Mouse (Mus musculus): ENCODE measurements around the gene Usp8.
A peak's percentile ranks its signal among the peaks of the same experiment; 100 is the strongest.

Gene Usp8

DNA sequence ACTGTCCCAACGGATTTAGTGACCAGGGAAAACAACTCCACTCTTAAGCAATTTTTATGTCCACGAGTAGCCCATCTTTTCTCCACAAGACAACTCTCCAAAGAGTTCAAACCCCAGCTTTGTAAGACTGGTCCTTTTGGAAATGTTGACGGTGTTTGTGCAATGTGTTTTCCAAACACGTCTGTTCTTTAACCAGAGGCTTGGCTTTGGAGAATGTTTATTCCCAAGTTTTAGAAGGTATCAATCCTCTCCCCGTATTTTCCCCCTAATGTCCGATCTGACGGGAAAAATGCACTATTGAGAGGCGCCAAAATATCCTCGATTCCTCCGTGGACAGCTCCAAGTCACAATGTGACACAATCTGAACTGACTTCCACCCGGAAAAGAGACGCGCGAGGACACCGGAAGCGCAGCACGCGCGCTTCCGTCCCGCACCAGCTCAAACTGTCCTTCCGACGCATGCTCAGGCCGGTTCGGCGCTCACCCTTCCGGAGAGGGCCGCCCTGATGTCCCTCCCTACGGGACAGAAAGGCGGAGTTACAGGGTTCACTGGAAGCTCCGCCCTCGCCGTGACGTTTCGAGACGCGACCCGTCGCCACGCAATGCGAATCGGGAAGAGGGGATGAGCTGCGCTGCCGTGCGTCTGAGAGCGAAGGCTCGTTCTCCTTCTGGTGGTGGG lies at the start of gene Usp8:
Usp8 (plus strand) TSS at position 570 of the 679 bp plus-strand sequence.
- peak; percentile 98 for DNase-seq

DNA sequence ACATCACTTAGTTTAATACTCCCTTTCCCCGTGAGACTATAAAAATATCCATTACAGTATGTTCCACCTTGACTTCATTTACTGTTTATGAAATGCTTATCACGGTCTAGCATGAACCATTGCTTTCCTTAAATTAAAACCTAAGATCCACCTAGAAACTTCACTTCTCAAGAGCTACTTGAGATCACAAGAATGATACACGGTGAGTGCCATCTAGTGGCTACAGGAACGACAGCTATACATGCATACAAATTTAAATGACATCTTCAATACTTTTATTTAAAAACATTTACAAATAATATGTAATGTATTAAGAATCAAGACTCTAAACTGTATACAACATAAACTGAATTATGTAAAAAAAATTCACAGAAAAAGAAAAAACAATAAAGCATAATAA lies 43.6 kb upstream of the Usp8 start:
- no peak for DNase-seq

DNA sequence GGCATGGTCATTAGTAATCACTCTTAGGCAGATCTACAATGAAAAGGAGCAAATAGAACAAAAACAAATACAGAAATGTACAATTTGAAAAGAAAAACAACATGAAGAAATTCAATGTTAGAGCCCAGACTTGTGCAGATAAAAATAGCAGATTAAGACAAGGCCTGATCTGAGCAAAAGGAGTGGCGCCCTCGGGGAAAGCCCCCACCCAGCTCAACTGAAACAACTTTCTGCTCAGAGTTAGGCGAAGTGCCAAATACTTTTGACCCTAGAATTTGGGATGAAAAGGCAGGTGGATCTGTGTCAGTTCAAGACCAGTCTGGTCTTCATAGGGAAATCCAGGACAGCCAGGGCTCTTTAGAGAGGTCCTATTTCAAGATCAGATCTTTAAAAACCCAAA lies 41.1 kb upstream of the Usp8 start:
- DNase-seq: no peak

DNA sequence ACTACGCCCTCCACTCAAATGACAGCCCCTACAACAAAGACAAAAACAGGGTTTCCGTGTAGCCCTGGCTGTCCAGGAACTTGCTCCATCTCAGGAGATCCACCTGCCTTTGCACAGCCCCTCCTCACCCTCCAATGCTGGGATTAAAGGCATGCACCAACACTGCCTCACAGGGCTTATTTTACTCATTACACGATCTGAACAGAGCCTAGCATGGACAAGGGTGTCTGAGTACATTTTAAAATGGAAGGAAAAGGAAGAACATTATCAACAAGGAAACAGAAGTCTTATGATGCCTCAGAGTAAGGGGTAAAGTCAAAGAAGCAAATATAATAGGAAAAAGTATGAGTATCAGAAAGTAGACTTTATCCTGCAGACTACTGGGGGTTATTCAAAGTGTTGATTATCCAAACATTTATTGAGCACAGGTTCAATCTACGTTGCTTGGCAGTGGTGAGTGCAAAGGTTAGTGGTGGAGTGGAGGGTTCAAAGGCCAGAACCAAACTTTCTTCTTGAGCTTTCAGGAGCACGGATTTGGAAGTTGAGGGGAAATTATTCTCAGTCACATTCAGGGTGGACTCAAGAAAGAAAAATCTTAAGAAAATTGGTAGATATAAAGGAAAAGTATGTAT lies 38.4 kb upstream of the Usp8 start:
- no peak for DNase-seq

DNA sequence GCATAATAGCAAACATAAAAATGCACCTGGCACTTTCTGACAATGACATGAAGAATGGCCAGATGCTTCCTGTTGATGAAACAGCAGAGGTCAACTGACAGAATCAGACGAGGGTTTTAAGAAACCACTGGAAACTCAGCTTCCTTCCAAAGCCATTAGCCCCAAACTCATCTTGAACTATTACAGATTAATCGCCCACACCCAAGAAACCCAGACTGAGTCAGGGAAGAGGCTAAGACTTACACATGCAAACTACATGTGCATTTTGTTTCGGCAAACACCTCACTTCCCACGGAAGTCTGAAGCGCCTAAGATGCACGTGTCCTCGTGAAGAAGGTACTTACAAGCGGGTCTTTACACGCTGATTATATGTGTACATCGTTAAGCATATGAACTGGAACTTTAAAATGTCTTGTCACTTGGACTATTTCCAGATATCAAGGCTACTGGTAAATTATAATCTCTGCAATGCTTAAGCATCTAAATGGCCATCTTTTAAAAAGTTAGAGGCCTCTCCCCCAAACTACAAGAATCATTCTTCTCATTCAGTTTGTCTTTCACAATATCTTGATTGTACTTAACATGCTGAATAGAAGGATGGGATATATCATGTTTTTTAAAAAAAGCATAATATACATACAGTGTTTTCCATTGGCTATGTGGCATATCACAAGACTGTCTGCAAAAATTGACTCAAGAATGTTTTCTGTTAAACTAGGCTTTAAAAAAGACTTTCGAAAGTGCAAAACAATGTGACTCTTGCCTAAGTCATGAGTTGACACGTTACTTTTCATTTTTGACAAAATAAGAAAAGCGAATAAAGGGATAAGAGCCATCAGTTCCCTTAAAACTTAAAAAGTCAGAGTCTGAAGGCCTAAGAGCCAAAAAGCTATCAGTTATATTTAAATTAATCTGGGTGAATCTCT lies 33.5 kb upstream of the Usp8 start:
- no peak for DNase-seq

DNA sequence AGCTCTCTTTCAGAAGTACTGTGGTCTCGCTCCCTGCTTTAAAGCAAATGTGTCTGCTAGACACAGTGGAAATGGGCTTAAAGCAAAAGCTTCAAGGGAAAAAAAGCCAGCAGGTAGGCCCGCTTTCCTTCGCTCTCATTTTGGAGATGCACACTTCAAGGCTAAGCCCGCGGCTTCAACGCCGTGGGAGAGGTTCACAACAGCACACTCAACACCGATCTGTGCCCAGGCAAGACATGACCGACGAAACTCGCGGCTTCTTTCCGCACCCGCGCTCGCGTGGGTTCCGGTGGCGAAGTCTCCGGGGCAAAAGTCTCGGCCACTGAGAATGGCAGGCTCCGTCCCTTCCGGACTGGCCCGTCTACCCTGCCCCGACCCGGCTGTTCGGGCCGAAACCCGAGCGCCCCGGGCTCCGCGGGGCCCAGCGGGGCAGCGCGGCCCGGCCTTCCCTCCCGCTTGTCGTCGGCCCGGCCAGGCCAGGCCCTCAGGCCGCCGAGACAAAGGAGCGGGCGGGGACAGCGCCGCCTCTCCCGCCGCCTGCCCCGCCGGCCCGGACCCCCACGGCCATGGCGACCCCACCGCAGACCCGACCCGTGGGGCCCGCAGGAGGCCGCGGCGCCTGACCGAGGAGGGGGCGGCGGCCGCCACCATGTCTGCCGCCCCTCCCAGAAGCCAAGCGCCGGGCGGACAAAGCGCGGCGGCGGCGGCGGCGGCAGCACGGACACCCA lies 32.5 kb upstream of the Usp8 start:
- DNase-seq: no peak

DNA sequence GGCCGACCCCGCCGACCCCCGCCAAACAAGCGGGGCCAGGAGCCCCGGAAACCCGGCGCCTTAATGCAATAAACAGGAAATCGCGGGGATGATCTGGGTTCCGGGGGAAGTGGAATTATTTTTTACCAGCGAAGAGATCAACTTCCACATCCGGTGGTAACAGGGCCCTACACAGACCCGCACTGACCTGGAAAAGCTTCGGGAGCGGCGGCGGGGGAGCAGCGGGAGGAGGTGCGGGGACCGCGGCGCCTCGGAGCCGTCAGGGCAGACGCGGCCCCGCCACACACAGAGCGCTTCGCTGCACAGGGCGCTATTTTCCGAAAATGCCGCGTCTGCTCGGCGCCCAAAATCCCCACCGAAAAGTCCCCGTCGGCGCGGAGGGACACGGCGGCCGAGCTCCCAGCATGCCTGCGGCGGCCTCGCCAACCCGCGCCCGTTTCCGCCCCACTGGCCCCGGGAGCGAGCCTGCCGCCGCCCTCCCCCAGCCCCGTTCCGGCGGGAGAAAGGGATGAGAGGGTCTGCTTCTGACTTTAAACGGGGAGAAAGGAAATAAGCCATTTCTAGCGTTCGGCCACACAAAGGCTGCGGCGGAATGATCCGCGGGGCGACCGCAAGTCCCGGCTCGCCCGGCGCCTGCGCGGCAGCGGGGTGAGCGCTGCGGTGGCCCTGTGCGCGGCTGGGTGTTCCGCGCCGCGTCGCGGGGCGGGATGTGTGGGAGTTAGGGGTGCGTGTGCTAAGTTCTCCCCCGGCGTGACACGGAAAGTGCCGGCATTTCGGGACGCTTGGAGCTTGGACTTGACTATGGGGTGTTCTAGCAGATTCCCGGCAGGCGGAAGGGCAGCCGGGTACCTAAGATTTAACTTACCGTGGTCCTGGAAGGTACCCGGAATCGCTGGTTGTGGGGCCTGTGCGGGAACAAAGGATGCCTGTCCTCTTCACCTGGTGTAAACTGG lies 31.7 kb upstream of the Usp8 start:
- DNase-seq: peak; percentile 89

DNA sequence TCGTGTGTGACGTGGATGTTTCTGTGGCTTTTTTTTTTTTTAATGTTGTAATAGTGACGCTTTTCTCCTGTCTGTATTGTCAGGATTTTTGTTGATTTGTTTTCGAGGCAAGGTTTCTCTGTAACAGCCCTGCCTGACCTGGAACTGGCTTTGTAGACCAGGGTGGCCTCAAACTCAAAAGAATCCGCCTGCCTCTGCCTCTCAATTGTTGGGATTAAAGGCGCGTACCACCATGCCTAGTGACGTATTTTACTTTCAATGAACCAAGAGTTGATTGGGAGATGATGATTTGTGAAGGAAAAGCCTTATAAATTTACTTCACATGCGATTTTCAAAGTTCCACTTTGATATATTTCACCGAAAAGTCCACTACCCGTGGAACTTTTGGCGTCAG lies 31.0 kb upstream of the Usp8 start, which contains the start of gene Gabpb1:
Gabpb1 (minus strand) TSS at position 216 of the 394 bp plus-strand sequence.
- no peak for DNase-seq

DNA sequence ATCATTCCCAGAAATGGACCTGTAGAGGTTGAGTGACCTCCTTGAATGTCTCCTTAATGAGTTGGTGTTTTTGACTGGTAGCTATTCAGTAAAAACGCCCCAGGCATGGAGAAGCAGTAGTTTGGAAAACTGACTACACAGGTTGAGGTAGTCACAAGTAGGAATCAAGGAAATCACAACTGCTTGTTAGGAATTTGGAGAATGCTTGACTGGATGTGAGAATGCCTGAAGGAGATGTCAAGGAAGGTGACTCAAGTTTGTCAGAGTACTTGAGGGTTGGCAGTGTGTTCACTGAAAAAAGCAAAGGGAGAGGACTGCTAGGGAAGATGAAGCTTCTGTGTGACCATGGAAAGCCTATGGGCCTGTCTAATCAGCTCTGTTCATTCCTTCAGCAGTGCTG lies 29.8 kb upstream of the Usp8 start:
- no peak for DNase-seq

DNA sequence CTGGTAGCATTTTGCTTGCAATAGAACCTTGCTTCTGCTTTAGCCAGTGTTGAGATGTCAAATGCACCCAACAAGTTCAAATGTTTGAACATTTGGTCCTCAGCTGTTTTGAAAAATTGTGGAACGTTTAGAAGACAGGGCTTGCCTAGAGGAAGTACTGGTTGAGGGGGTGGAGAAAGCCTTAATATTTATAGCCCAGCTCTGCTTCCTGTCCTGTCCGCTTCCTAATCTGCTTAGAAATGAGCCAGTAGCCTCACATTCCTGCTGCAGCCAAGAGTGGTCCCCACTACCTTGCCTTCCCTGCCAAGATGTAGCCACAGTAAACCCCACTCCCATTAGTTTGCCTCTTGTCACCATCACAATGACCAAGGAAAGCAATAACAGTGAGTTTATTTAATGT lies 24.8 kb upstream of the Usp8 start:
- no peak for DNase-seq

DNA sequence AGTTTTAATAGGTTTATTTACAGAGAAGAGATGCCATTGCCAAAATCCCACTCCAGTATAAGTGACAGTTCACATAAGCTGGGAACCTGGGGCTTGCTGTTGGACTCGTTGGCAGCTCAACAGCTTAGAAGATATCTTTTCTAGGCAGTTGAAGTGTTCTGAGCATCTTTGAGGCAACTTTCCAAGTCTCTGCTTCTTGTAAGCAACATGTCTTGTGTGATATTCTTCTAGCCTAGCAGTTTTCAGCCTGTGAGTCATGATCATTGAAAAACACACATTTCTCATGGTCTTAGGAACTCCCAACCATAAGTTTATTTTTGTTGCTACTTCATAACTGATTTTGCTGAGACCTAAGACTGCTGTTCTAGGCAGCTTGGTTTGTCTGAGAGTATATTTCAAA lies 24.2 kb upstream of the Usp8 start:
- no peak for DNase-seq

DNA sequence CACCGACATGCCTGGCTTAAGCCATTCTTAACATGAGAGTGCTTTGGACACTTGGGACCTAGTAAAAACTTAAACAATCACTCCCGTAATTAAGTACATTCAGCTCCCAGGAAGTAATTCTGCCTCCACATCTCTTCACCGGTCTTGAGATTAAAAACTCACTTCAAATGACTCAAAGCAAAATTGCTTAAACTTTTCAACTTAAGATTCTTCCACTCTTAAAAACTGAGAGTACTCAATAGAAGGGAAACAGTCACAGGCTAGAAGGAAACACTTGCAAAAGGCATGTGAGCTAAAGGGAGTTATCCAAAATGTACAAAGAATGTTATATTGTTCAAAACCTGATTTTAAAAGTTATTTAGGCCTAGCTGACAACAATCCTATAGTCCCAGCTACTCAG lies 15.8 kb upstream of the Usp8 start:
- DNase-seq: no peak

DNA sequence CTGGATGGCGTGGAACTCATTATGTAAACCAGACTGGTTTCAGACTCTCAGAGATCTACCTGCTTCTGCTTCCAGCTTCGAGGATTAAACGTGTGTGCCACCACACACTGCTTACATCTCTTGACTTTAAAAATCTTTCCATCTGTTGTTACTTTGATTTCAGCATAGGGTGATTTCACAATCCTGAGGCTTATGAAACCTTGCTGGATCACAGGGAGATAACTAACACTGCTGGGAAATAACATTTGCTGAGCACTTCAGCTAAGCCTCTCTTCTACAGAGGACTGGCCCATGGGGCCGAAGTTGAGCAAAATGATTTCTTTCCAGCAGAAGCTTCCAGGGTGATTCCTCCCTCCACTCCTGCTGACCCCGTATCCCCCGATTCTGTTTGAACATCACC lies 11.8 kb upstream of the Usp8 start:
- DNase-seq: no peak

DNA sequence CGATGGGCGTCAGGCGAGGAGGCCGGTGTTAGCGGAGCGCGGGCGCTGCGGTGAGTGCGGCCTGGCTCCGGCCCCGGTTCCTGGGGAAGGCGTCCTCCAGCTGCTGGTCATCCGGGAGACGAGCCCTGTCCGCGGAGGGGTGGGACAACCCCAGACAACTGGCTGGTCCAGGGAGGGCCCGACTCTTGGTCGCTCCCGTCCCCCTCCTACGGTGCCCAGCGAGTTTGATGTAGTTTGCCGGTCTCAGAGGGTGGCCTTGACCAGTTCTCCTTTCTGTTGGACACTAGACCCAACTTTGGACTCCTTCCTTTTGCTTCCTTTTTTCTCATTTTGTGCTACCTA lies 281 bp downstream of the Usp8 start:
- DNase-seq: no peak

DNA sequence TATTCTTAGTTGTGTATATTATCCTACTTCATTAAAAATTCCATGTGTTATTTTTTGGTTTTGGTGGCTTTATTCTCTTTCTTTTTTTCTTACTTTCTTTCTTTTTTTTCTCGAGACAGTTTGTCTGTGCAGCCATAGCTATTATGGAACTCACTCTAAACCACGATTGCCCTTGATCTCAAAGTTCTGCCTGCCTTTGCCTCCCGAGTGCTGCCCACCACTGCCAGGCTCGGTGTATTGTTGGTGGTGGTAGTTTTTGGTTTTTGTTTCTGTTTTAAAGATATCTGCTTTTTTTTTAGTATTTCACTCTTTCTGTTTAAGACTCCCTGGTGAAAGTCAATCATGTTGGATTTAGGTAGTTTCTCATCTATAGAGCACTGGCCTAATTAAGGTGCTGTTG lies 1.2 kb downstream of the Usp8 start:
- no peak for DNase-seq

DNA sequence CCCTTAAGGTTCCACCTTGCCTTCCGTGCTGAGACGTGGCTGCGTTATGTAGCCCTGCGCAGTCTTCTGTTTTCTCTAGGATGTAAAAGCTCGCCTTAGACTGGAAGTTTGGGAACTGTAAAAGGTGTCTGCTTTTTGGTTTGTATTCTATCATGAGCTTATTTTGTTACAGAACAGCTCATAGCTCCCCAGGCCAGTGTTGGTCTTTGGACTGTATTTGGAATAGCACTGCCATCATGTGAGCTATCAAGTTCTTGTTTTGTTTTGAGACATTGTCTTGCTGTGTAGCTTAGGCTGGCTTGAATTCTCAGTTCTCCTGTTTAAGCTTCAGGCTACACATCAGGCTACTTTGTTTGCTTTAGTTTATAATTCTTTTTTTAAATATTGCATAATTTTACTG lies 5.4 kb downstream of the Usp8 start:
- no peak for DNase-seq

DNA sequence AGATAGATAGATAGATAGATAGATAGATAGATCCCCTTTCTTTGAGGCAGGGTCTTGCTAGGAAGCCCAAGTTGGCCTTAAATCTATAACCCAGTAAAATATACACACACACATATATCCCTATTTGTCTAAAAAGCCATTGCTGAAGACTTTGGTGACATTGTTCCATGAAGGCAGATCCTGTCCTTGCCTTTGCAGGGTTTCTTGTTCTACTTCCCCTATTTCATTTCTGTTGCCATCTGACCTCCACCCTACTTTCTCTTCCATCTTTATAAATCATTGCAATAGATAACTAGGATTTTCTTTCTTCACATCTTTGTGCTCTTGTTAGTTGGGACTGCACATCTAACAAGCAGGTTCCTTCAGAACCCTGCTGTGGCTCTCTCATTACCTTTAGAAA lies 5.8 kb downstream of the Usp8 start:
- DNase-seq: no peak

DNA sequence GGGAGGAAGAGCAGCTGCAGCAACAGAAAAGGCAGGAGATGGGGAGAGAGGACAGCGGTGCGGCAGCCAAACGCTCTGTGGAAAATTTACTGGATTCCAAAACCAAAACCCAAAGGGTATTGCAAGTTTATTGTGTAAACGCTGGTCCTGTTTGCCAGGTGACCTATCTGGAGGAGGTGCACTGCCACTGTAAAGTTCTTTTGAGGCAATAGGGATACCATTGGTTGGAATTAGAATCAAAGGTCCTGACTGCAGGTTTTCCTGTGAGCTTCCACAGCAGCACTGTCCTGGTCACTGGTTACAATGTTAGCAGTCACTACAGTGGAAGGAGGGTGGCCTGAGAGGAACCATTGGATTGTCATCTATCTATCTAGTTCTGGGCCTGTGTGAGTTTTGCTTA lies 22.1 kb downstream of the Usp8 start:
- DNase-seq: no peak

DNA sequence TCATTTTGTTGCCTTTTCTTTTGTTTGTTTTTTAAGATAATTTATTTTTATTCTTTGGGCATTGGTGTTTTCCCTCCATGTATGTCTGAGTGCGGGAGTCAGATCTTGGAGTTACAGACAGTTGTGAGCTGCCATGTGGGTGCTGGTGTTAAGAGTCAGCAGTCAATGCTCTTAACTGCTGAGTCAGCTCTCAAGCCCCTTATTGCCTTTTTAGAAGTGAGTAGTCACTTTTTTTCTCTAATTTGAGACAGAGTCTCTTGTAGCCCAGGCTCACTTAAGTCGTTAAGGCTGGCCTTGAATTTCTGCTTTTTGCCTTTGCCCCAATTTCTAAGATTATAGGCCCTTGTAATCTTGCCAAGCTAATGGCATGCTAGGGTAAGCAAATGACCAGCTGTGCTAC lies 23.4 kb downstream of the Usp8 start:
- no peak for DNase-seq

DNA sequence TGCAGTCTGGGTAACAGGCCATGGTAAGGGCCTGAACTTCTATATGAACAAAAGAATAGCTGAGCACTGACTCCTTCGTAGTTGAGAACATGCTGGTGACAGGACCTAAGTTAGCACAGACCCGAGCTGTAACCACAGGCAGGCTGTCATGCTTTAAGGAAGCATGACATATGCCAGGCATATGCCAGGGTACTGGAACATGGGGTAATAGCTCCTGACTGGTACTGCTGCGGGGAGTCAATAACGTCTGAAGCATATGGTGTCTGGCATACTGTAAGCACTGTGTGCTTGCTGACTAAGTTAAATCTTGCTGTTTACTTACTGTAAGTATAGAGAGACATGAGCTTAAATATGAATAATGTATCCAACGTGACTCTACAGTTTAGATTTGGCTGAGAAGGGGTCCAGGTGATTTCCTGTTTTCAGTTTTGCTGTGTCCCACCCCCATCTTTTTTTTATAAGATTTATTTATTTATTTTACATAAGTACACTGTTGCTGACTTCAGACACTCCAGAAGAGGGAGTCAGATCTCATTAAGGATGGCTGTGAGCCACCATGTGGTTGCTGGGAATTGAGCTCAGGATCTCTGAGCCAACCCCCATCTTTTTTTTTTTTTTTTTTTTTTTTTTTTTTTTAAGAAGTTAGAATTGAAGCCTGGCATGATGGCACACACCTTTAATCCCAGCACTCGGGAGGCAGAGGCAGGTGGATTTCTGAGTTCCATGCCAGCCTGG lies 28.4 kb downstream of the Usp8 start:
- no peak for DNase-seq

DNA sequence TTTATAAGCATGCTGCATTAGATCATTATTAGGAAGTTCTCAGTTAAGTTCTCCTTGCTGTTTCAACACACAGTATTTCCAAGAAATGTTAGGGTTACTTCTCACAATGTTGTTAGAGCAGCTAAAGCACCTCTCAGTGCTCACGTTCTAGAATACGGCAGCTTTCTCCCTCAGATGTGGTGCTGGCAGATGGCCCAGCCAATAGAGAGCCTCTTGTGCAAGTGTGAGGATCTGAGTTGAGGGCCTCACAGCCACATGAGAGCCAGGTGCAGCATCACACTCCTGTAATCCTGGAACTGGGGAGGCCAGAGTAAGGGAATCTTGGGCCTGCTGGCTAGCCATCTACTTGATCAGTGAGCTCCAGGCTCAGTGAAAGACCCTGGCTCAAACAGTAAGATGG lies 33.2 kb downstream of the Usp8 start:
- no peak for DNase-seq
